Mouse (Mus musculus) lung, adult 18-20 months (tissue): ENCODE data around the gene Pla2g12b.
"Not testable (repeated sequence)": the region's sequence is repeated elsewhere in the genome, so short reads cannot be mapped to it uniquely, and the experiment has no call there.

Source experiments
- DNase-seq, 2 experiments: peaks; one replicate each; pipeline ENCODE4 v3.0.0; 2022; ENCODE audit warnings: mixed read lengths in 2 of 2

Pla2g12b gene

GRCm38 (mm10) chr10:59402899-59403792 is at the start of gene Pla2g12b:
TSS of gene Pla2g12b (plus strand) at chr10:59403660.
- DNase-seq: no peak

- DNase-seq: no peak
These were observed 49.3 kb upstream of the Pla2g12b start for GRCm38 (mm10) chr10:59354120-59354519.

GRCm38 (mm10) chr10:59355020-59355419 is 48.4 kb upstream of the Pla2g12b start:
- DNase-seq: no peak

GRCm38 (mm10) chr10:59358744-59359143 is 44.7 kb upstream of the Pla2g12b start:
- DNase-seq: no peak

GRCm38 (mm10) chr10:59363208-59363607 is 40.3 kb upstream of the Pla2g12b start:
- no peak for DNase-seq

- DNase-seq: peak; percentile 60 to 77
These were observed 38.9 kb upstream of the Pla2g12b start for GRCm38 (mm10) chr10:59364551-59364950.

- peak in 1 of 2 experiments; percentile 39 for DNase-seq
These were observed 37.5 kb upstream of the Pla2g12b start for GRCm38 (mm10) chr10:59365804-59366589.

GRCm38 (mm10) chr10:59366746-59367145 is 36.7 kb upstream of the Pla2g12b start:
- DNase-seq: peak in 1 of 2 experiments; percentile 36

GRCm38 (mm10) chr10:59367206-59367605 is 36.3 kb upstream of the Pla2g12b start:
- DNase-seq: peak in 1 of 2 experiments; percentile 28

GRCm38 (mm10) chr10:59368729-59369128 is 34.7 kb upstream of the Pla2g12b start:
- DNase-seq: no peak

- DNase-seq: no peak
These were observed 34.0 kb upstream of the Pla2g12b start for GRCm38 (mm10) chr10:59369426-59369825.

GRCm38 (mm10) chr10:59377906-59378305 is 25.6 kb upstream of the Pla2g12b start:
- peak; percentile 46 to 49 for DNase-seq

GRCm38 (mm10) chr10:59378728-59379127 is 24.7 kb upstream of the Pla2g12b start:
- no peak for DNase-seq

GRCm38 (mm10) chr10:59379927-59380326 is 23.5 kb upstream of the Pla2g12b start:
- no peak for DNase-seq

- DNase-seq: no peak
These were observed 23.0 kb upstream of the Pla2g12b start for GRCm38 (mm10) chr10:59380411-59380821.

GRCm38 (mm10) chr10:59381563-59381962 is 21.9 kb upstream of the Pla2g12b start:
- DNase-seq: not testable (repeated sequence)

GRCm38 (mm10) chr10:59386951-59387350 is 16.5 kb upstream of the Pla2g12b start:
- no peak for DNase-seq

GRCm38 (mm10) chr10:59389652-59390051 is 13.8 kb upstream of the Pla2g12b start:
- DNase-seq: no peak

GRCm38 (mm10) chr10:59391907-59392306 is 11.6 kb upstream of the Pla2g12b start:
- DNase-seq: no peak

- not testable (repeated sequence) for DNase-seq
These were observed 8.0 kb upstream of the Pla2g12b start, which contains the start of gene Gm10273 for GRCm38 (mm10) chr10:59395461-59395860. TSS of gene Gm10273 (plus strand) at chr10:59395632.

GRCm38 (mm10) chr10:59403793-59404149 is 311 bp downstream of the Pla2g12b start:
- no peak for DNase-seq

- DNase-seq: no peak
These were observed 5.0 kb downstream of the Pla2g12b start for GRCm38 (mm10) chr10:59408499-59408898.

- no peak for DNase-seq
These were observed 6.8 kb downstream of the Pla2g12b start for GRCm38 (mm10) chr10:59410264-59410663.

- DNase-seq: no peak
These were observed 10.3 kb downstream of the Pla2g12b start for GRCm38 (mm10) chr10:59413711-59414110.
